Mouse (Mus musculus): Measurements from ENCODE around the gene Pgf. TPM values are rescaled to one million over a fixed set of nuclear protein-coding genes. Genes with fewer than 3 reads are reported as not detected.

Pgf gene
- polyA plus RNA-seq, 1 experiment from 2014 or later, result 14.6 TPM

DNA sequence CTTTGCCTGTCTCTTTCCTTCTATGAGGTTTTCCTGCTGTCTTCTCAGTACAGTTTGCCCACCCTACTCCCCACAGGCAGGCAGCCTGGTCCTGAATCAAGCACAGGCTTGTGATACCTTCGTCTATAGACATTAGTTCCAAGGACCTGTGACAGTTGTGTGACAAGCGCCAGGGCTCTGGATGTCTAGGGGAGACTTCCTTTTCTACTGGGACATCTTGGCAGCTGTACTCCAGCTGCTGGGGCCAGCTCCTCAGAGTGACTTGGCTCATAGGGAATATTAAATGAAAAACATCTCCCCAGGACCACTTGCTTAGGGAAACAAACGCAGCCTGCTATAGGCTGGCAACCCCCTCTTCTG is 6.7 kb downstream of the Pgf start:
- Histone ChIP-seq H3K4me3 (ENCODE audit: low read depth, low read length) (no peak overlapping the region), H3K4me2 (no peak overlapping the region), H3K9ac (0 out of 2 replicates have a peak overlapping the region, but pooled peaks have one; percentile 8), H3K9me3 (ENCODE audit: low read depth, low read length) (no peaks in the 10 kb centered on the region), H3K27me3 (ENCODE audit: insufficient read depth, low read length) (no peaks in the 10 kb centered on the region), H3K27ac (ENCODE audit: low read depth) (no peak overlapping the region), H3K4me1 (ENCODE audit: insufficient read depth) (peaks cover 24% of the 10 kb centered on the region), H3K36me3 (ENCODE audit: insufficient read depth) (peaks cover 50% of the 10 kb centered on the region)
- TF ChIP-seq CTCF (IDR thresholded peaks at IDR 0.05; ENCODE audit: low read depth), result no peak
- no peak for DNase-seq
- ATAC-seq (ENCODE audit: insufficient read depth), result no peak
- 68% methylated on average over 3 of the region's 3 CpGs for WGBS

DNA sequence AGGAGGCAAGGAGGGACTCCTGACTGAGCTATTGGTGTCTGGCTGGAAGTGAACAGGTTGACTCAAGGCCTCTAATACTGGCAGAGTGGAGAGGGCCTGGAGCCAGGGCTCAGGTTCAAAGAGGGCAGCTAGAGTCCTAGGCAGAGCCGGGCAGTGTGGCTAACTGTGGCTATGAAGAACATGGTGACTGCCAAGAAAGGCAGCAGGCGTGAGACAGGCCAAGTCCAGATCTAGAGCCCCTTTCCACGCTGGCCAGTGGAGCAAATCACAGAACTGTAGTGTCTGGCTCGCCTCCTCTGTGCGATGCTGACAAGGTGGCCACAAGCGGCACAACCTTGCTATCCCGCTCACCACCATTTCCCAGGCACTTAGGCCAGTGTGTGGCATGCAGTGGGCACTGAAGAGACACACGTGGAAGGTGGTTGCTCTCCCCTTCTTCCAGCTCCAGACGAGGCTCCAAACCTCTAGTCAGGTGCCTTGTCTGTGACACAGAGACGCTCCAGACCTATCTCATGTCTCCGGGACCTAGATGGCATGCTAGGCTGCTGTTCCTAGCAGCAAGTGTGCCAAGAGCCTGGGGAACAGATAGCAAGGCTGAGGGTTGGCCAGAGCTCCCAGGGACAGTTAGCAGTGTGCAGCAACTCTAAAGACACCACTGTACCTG is 7.2 kb downstream of the Pgf start:
- no peak for TF ChIP-seq CTCF (IDR thresholded peaks at IDR 0.05; ENCODE audit: low read depth)
- H3K36me3 ChIP-seq (ENCODE audit: insufficient read depth), result peaks cover 55% of the 10 kb centered on the region
- 78% methylated on average over 11 of the region's 11 CpGs for WGBS
- no peak overlapping the region for H3K4me2 ChIP-seq
- ATAC-seq (ENCODE audit: insufficient read depth), result no peak
- H3K9me3 ChIP-seq (ENCODE audit: low read depth, low read length), result no peaks in the 10 kb centered on the region
- H3K4me1 ChIP-seq (ENCODE audit: insufficient read depth), result peaks cover 19% of the 10 kb centered on the region
- no peak for DNase-seq
- H3K27me3 ChIP-seq (ENCODE audit: insufficient read depth, low read length), result no peaks in the 10 kb centered on the region
- 0 out of 2 replicates have a peak overlapping the region, but pooled peaks have one; percentile 8 for H3K9ac ChIP-seq
- no peak overlapping the region for H3K4me3 ChIP-seq (ENCODE audit: low read depth, low read length)
- H3K27ac ChIP-seq (ENCODE audit: low read depth), result no peak overlapping the region

DNA sequence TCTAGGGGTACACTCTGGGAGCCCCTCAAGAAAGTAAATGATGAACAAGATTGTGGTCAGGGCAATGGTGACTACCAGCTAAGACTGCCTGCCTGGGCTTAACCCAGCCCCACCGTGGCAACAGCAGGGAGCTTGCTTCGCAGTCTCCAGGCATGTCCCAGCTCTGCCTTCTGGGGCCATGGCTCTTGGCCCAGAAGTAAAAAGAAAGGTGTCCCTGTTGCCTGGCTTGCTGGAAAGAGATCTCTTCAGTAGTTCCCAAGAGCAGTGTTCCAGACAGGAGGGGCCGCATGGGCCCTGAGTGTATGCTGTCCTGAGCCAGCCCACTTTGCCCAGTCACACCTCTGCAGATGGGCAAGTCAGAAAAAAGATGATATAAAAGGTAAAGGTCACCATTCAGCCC is 7.7 kb downstream of the Pgf start:
- peaks cover 58% of the 10 kb centered on the region for H3K36me3 ChIP-seq (ENCODE audit: insufficient read depth)
- ATAC-seq (ENCODE audit: insufficient read depth) (peak; percentile 22; the same call in 1 of the 2 replicates), DNase-seq (no peak)
- H3K27me3 ChIP-seq (ENCODE audit: insufficient read depth, low read length), result no peaks in the 10 kb centered on the region
- H3K9me3 ChIP-seq (ENCODE audit: low read depth, low read length), result no peaks in the 10 kb centered on the region
- no peak for TF ChIP-seq CTCF (IDR thresholded peaks at IDR 0.05; ENCODE audit: low read depth)
- H3K4me3 ChIP-seq (ENCODE audit: low read depth, low read length), result no peak overlapping the region
- 54% methylated on average over 3 of the region's 3 CpGs for WGBS
- H3K4me1 ChIP-seq (ENCODE audit: insufficient read depth), result peaks cover 15% of the 10 kb centered on the region
- H3K27ac ChIP-seq (ENCODE audit: low read depth), result no peak overlapping the region
- H3K4me2 ChIP-seq, result no peak overlapping the region
- no peak overlapping the region for H3K9ac ChIP-seq

DNA sequence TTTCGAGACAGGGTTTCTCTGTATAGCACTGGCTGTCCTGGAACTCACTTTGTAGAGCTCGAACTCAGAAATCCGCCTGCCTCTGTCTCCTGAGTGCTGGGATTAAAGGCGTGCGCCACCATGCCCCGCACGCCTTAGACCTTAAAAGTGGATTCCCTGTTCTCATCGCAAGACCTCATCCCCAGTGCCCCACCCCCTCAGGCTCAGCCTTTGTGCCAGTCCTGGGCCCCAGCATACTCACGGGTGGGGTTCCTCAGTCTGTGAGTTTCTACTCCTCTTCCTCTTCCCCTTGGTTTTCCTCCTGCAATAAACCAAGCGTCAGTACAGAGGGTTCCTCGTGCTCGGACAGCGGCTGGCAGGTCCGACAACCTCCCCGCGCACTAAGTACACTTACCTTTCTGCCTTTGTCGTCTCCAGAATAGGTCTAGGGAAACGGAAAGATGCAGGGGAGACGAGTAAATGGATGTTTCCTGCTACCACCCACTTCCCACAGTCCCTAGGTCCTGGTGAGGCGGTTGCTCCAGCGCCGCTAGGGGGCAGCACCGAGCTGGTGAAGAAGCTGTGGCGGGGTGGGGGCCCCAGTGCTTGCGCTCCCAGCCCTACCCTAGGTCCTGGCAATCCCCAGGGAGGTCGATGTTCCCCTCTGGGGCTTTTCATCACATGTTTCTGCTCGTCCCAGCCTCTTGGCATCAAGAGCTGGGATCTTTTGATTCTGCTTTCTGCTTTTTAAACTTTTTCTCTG is 8.3 kb downstream of the Pgf start:
- Histone ChIP-seq H3K4me1 (ENCODE audit: insufficient read depth) (peaks cover 10% of the 10 kb centered on the region; the same call in 1 of the 2 replicates), H3K27me3 (ENCODE audit: insufficient read depth, low read length) (no peaks in the 10 kb centered on the region), H3K4me2 (no peak overlapping the region), H3K9me3 (ENCODE audit: low read depth, low read length) (no peaks in the 10 kb centered on the region), H3K9ac (no peak overlapping the region), H3K27ac (ENCODE audit: low read depth) (no peak overlapping the region), H3K4me3 (ENCODE audit: low read depth, low read length) (no peak overlapping the region), H3K36me3 (ENCODE audit: insufficient read depth) (peaks cover 58% of the 10 kb centered on the region)
- ATAC-seq (ENCODE audit: insufficient read depth) (peak; percentile 68), DNase-seq (peak; percentile 90)
- TF ChIP-seq CTCF (IDR thresholded peaks at IDR 0.05; ENCODE audit: low read depth), result peak; percentile 98
- WGBS, result 36% methylated on average over 27 of the region's 27 CpGs

DNA sequence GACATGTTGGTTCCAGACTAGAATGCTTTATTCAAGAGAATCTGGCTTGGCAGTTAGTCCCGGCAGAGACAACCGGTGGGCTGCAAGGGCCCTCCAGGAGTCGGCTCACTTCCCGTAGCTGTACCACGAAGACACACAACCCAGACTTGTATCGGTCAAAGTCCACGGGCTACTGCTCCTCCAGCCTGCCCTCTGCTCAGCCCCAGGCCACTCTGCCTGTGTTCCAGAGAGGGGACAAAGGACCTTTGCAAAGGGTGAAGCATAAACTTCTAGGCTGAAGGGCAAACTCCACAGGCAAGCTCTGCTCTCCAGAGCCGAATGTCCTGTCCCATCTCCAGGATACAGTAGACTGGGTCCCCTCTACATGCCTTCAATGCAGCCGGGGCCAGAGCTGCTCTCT is 11.0 kb downstream of the Pgf start:
- no peak overlapping the region for H3K4me3 ChIP-seq (ENCODE audit: low read depth, low read length)
- H3K27ac ChIP-seq (ENCODE audit: low read depth), result no peak overlapping the region
- 91% methylated on average over 9 of the region's 9 CpGs for WGBS
- DNase-seq, result no peak
- H3K4me2 ChIP-seq, result no peak overlapping the region
- TF ChIP-seq CTCF (IDR thresholded peaks at IDR 0.05; ENCODE audit: low read depth), result no peak
- no peaks in the 10 kb centered on the region for H3K9me3 ChIP-seq (ENCODE audit: low read depth, low read length)
- H3K9ac ChIP-seq, result no peak overlapping the region
- no peak for ATAC-seq (ENCODE audit: insufficient read depth)
- H3K27me3 ChIP-seq (ENCODE audit: insufficient read depth, low read length), result no peaks in the 10 kb centered on the region
- H3K4me1 ChIP-seq (ENCODE audit: insufficient read depth), result no peaks in the 10 kb centered on the region
- H3K36me3 ChIP-seq (ENCODE audit: insufficient read depth), result peaks cover 47% of the 10 kb centered on the region

DNA sequence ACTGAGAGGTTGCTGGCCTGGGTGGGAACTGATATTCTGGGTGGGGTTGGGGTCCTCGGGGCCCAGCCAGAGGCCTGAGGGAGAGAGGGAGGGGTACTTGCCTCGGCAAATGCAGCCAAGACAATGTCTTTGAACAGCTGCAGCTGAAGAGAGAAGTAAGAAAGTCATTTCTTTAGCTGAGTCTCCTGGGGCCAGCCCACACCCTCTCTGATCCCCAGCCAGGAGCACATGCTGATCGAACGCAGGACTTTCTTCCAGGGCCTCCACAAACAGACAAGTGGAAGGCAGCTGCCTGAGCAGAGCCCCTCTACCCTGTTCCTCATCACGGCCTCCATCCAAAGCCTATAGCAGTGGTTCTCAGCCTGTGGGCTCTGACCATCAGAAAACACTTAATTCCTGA is 12.6 kb downstream of the Pgf start:
- Histone ChIP-seq H3K27me3 (ENCODE audit: insufficient read depth, low read length) (no peaks in the 10 kb centered on the region), H3K27ac (ENCODE audit: low read depth) (no peak overlapping the region), H3K9me3 (ENCODE audit: low read depth, low read length) (no peaks in the 10 kb centered on the region), H3K4me2 (no peak overlapping the region), H3K4me1 (ENCODE audit: insufficient read depth) (no peaks in the 10 kb centered on the region), H3K4me3 (ENCODE audit: low read depth, low read length) (no peak overlapping the region), H3K36me3 (ENCODE audit: insufficient read depth) (peaks cover 36% of the 10 kb centered on the region), H3K9ac (no peak overlapping the region)
- TF ChIP-seq CTCF (IDR thresholded peaks at IDR 0.05; ENCODE audit: low read depth), result no peak
- DNase-seq, result no peak
- WGBS, result 74% methylated on average over 5 of the region's 5 CpGs
- ATAC-seq (ENCODE audit: insufficient read depth), result no peak

DNA sequence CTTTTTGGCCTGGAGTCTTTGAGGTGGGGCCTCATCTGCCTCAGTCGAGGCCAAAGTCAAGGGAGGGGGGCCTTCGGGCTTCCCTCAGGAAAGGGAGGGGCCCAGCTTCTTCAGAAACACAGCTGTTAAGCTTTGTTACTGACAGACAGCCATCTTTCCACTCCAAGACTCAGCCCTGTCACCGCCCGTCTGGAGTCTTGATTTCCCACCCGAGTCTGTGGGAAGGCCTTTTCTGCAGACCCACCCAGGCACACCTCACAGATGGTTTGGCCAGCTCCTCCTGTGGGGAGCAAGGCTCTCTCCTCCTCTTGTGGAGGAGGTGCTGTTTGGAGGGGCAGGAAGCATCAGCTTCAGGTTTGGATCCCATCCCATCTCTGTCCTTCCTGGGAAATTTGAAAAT is 18.0 kb downstream of the Pgf start:
- Histone ChIP-seq H3K4me2 (no peak overlapping the region), H3K27ac (ENCODE audit: low read depth) (no peak overlapping the region), H3K9me3 (ENCODE audit: low read depth, low read length) (no peaks in the 10 kb centered on the region), H3K9ac (no peak overlapping the region), H3K36me3 (ENCODE audit: insufficient read depth) (no peaks in the 10 kb centered on the region), H3K4me3 (ENCODE audit: low read depth, low read length) (no peak overlapping the region), H3K4me1 (ENCODE audit: insufficient read depth) (peaks cover 4% of the 10 kb centered on the region; the same call in 1 of the 2 replicates), H3K27me3 (ENCODE audit: insufficient read depth, low read length) (no peaks in the 10 kb centered on the region)
- no peak for TF ChIP-seq CTCF (IDR thresholded peaks at IDR 0.05; ENCODE audit: low read depth)
- DNase-seq (no peak), ATAC-seq (ENCODE audit: insufficient read depth) (no peak)
- WGBS, result 56% methylated on average over 5 of the region's 5 CpGs

Measured in lung, embryonic 14.5 days (tissue).